Mouse (Mus musculus) adrenal gland, postnatal 36 days (tissue): ENCODE measurements around the gene Epb41l3. TPM values are rescaled to one million over a fixed set of nuclear protein-coding genes. Genes with fewer than 3 reads are reported as not detected.

Source experiments
- total RNA-seq, 2 experiments: library from RNA; stranded (reverse); gene quantifications; 2 replicates each; pipeline ENCODE4 v1.2.3; 2021

Epb41l3 gene
- total RNA-seq, 2 experiments from 2014 or later, result 9.6 to 11.9 TPM

Other genes starting within 250 kb of the Epb41l3 start
- under 1 TPM; 0.53 to 0.66 TPM for gene Tmem200c, start 249.1 kb upstream of the Epb41l3 start, total RNA-seq